Mouse (Mus musculus): Measurements from ENCODE around the gene Ppp4r3a.

Ppp4r3a gene

GRCm38 (mm10) chr12:100991119-100991518, 92.4 kb downstream of the Ppp4r3a start:
- no peak for DNase-seq (ENCODE audit: low spot score)

- DNase-seq (ENCODE audit: low spot score): no peak
Observed at GRCm38 (mm10) chr12:100990291-100990690, 93.2 kb downstream of the Ppp4r3a start.

GRCm38 (mm10) chr12:100989780-100990288, 93.7 kb downstream of the Ppp4r3a start:
- no peak for DNase-seq (ENCODE audit: low spot score)
